Comparison of ENCODE assay signal across 9 mouse cellular contexts in genomic region chr2:172221656-172222393, GRCm38 (mm10). TPM values are rescaled to one million over a fixed set of nuclear protein-coding genes. Genes with fewer than 3 reads are reported as not detected.
A peak's percentile ranks its signal among the peaks of the same experiment; 100 is the strongest.
DNase-seq lines count a peak whose midpoint lies in the region; ATAC-seq and TF ChIP-seq lines count a peak whose summit lies in the region.
"Had no signal": no experiment of that assay in that cellular context is flagged by ENCODE, and none has a peak within 500 bp of the region (broad histone marks: within the 10 kb centered on the region; RNA-seq: fewer than 3 reads in every experiment).

No protein-coding gene starts in this region.

- H3K27ac ChIP-seq in forebrain, embryonic 11.5 days (ENCODE audit: low read depth, low read length) = no peak overlapping the region
- no peak overlapping the region for H3K27ac ChIP-seq in forebrain, embryonic 15.5 days (replicated peaks)
- H3K27ac ChIP-seq in spleen, adult 2 months (ENCODE audit: insufficient read depth, low read length) = no peak overlapping the region

- 8% methylated on average over 16 of the region's 16 CpGs for WGBS in forebrain, embryonic 11.5 days
- WGBS in forebrain, embryonic 15.5 days = 7% methylated on average over 16 of the region's 16 CpGs
- 12% methylated on average over 16 of the region's 16 CpGs for WGBS in spleen, adult 2 months

- no peaks in the 10 kb centered on the region for H3K4me1 ChIP-seq in forebrain, embryonic 11.5 days (replicated peaks; ENCODE audit: control insufficient read depth, insufficient read depth, low read length)
- H3K4me1 ChIP-seq in forebrain, embryonic 15.5 days = 0 out of 2 replicates have a peak, but pooled peaks cover 5% of the 10 kb centered on the region
- H3K4me1 ChIP-seq in spleen, adult 2 months (ENCODE audit: control insufficient read depth, insufficient read depth, insufficient read length) = no peaks in the 10 kb centered on the region

- CTCF ChIA-PET in Patski (lab: Charles Lee) = interaction anchor here (0.7 to 1.2 kb wide), 7 partner anchors 22 to 1345 kb away, joined by 3 to 4 read pairs (median 3); no protein-coding TSS in a partner anchor

- 0 out of 2 replicates have a peak, but pooled peaks have one; percentile 13 for ATAC-seq in forebrain, embryonic 11.5 days (replicated peaks; ENCODE audit: low FRiP score)
- ATAC-seq in forebrain, embryonic 15.5 days (replicated peaks) = no peak
- ATAC-seq in Patski = no peak

- POLR2A ChIA-PET in Patski (lab: Charles Lee) = no interaction called here

- no peak overlapping the region for H3K4me2 ChIP-seq in forebrain, embryonic 11.5 days (ENCODE audit: low read depth, low read length, severe bottlenecking)
- H3K4me2 ChIP-seq in forebrain, embryonic 15.5 days (replicated peaks) = no peak overlapping the region

- TF ChIP-seq CTCF in Patski (IDR thresholded peaks at IDR 0.05) = peak; percentile 97
- TF ChIP-seq CTCF in spleen, adult 2 months (IDR thresholded peaks at IDR 0.05; ENCODE audit: extremely low read depth, insufficient read depth, insufficient read length, insufficient replicate concordance) = peak; percentile 93

- in situ Hi-C loops in Patski (cut with MboI; ENCODE audit: low pct_unique_long_range_greater_than_20kb) = loop anchor here (10.0 kb wide), 1 partner anchor 1707 kb away; no protein-coding TSS in a partner anchor

- no peak overlapping the region for H3K9ac ChIP-seq in forebrain, embryonic 11.5 days (ENCODE audit: low read length)
- H3K9ac ChIP-seq in forebrain, embryonic 15.5 days (replicated peaks) = no peak overlapping the region

- no peaks in the 10 kb centered on the region for H3K36me3 ChIP-seq in forebrain, embryonic 11.5 days (ENCODE audit: control insufficient read depth, insufficient read depth, low read length)
- H3K36me3 ChIP-seq in forebrain, embryonic 15.5 days = no peaks in the 10 kb centered on the region
- H3K36me3 ChIP-seq in spleen, adult 2 months (ENCODE audit: control insufficient read depth, insufficient read depth, low read length) = no peaks in the 10 kb centered on the region

- H3K9me3 ChIP-seq in forebrain, embryonic 11.5 days (ENCODE audit: control insufficient read depth, low read length) = no peaks in the 10 kb centered on the region
- H3K9me3 ChIP-seq in forebrain, embryonic 15.5 days = no peaks in the 10 kb centered on the region

- TF ChIP-seq POLR2A in spleen, adult 2 months (IDR thresholded peaks at IDR 0.05; ENCODE audit: low read depth, low read length) = no peak

- no peak overlapping the region for H3K4me3 ChIP-seq in forebrain, embryonic 11.5 days (ENCODE audit: low read depth, low read length)
- H3K4me3 ChIP-seq in forebrain, embryonic 15.5 days = no peak overlapping the region
- H3K4me3 ChIP-seq in spleen, adult 2 months (ENCODE audit: extremely low read depth, insufficient read depth, insufficient read length) = no peak overlapping the region

- DNase-seq in forebrain, embryonic 11.5 days (ENCODE audit: low spot score) = peak; percentile 90
- no peak for DNase-seq in Patski (ENCODE audit: low read depth, low spot score)
- DNase-seq in cerebellum, postnatal 36 days = peak; percentile 67 to 74
- peak; percentile 15 to 85 for DNase-seq in heart, adult 18-20 months
- DNase-seq in layer of hippocampus, adult 9-10 months (ENCODE audit: low spot score) = peak; percentile 40
- DNase-seq in lung, postnatal 36 days = peak; percentile 57
- DNase-seq in spleen, adult 2 months (ENCODE audit: low read depth in 1 of 2, low spot score in 2 of 2) = peak in 1 of 2 experiments; percentile 15

- no peaks in the 10 kb centered on the region for H3K27me3 ChIP-seq in forebrain, embryonic 11.5 days (ENCODE audit: control insufficient read depth, insufficient read depth, low read length)
- H3K27me3 ChIP-seq in forebrain, embryonic 15.5 days = no peaks in the 10 kb centered on the region
- H3K27me3 ChIP-seq in Patski = no peaks in the 10 kb centered on the region
- no peaks in the 10 kb centered on the region for H3K27me3 ChIP-seq in spleen, adult 2 months (ENCODE audit: control insufficient read depth, insufficient read depth, low read length)

RNA-seq across cellular contexts. Expression of gene Mc3r, which starts 26.5 kb away (rescaled TPM):
- polyA plus RNA-seq in forebrain, embryonic 11.5 days (2014; fragmentation: Nextera tagmentation; extraction: Ambion mirVana) = 0.09 TPM in 1 of 2 replicates, not detected in the other
- polyA plus RNA-seq in forebrain, embryonic 15.5 days (2015; fragmentation: Nextera tagmentation; extraction: Ambion mirVana) = 0.18 and 0.24 TPM in 2 replicates
- polyA plus RNA-seq in Patski (2021) = not detected
- total RNA-seq in heart, adult 18-20 months (2021) = not detected
- polyA plus RNA-seq in spleen, adult 2 months (2012; rRNA removed) = not detected in 2 replicates
- polyA plus RNA-seq: lung, embryonic 16.5 days had no signal
